Mouse (Mus musculus): ENCODE measurements around the gene Ganc. TPM values are rescaled to one million over a fixed set of nuclear protein-coding genes. Genes with fewer than 3 reads are reported as not detected.

Ganc gene
- polyA plus RNA-seq, 1 experiment from 2014 or later: 9.2 TPM

- Histone ChIP-seq H3K27me3 (ENCODE audit: control insufficient read depth, insufficient read depth, low read length) (no peaks in the 10 kb centered on the region), H3K9ac (replicated peaks; ENCODE audit: low read length) (no peak overlapping the region), H3K27ac (replicated peaks; ENCODE audit: low read depth, low read length) (no peak overlapping the region), H3K4me2 (ENCODE audit: low read length) (no peak overlapping the region), H3K36me3 (ENCODE audit: control insufficient read depth, insufficient read depth, low read length) (peaks cover 13% of the 10 kb centered on the region), H3K4me1 (ENCODE audit: control insufficient read depth, insufficient read depth, low read length) (no peaks in the 10 kb centered on the region), H3K4me3 (replicated peaks; ENCODE audit: low read depth, low read length) (no peak overlapping the region), H3K9me3 (ENCODE audit: control insufficient read depth, low read length) (no peaks in the 10 kb centered on the region)
- no peak for DNase-seq
- no peak for ATAC-seq (ENCODE audit: low FRiP score, low TSS enrichment)
- WGBS: 75% methylated on average over 13 of the region's 13 CpGs
Observed at GRCm38 (mm10) chr2:120501931-120502604, 98.4 kb downstream of the Ganc start.

GRCm38 (mm10) chr2:120502605-120502990 is 98.9 kb downstream of the Ganc start:
- peak; percentile 9 for DNase-seq
- H3K36me3 ChIP-seq (ENCODE audit: control insufficient read depth, insufficient read depth, low read length): peaks cover 13% of the 10 kb centered on the region
- 83% methylated on average over 3 of the region's 3 CpGs for WGBS
- no peak overlapping the region for H3K9ac ChIP-seq (replicated peaks; ENCODE audit: low read length)
- H3K9me3 ChIP-seq (ENCODE audit: control insufficient read depth, low read length): no peaks in the 10 kb centered on the region
- no peak overlapping the region for H3K27ac ChIP-seq (replicated peaks; ENCODE audit: low read depth, low read length)
- H3K4me2 ChIP-seq (ENCODE audit: low read length): no peak overlapping the region
- ATAC-seq (ENCODE audit: low FRiP score, low TSS enrichment): no peak
- no peak overlapping the region for H3K4me3 ChIP-seq (replicated peaks; ENCODE audit: low read depth, low read length)
- H3K27me3 ChIP-seq (ENCODE audit: control insufficient read depth, insufficient read depth, low read length): no peaks in the 10 kb centered on the region
- no peaks in the 10 kb centered on the region for H3K4me1 ChIP-seq (ENCODE audit: control insufficient read depth, insufficient read depth, low read length)

GRCm38 (mm10) chr2:120503094-120503493 is 99.4 kb downstream of the Ganc start:
- ATAC-seq (ENCODE audit: low FRiP score, low TSS enrichment): no peak
- Histone ChIP-seq H3K9me3 (ENCODE audit: control insufficient read depth, low read length) (no peaks in the 10 kb centered on the region), H3K36me3 (ENCODE audit: control insufficient read depth, insufficient read depth, low read length) (peaks cover 13% of the 10 kb centered on the region), H3K4me3 (replicated peaks; ENCODE audit: low read depth, low read length) (no peak overlapping the region), H3K27ac (replicated peaks; ENCODE audit: low read depth, low read length) (no peak overlapping the region), H3K9ac (replicated peaks; ENCODE audit: low read length) (no peak overlapping the region), H3K4me2 (ENCODE audit: low read length) (no peak overlapping the region), H3K4me1 (ENCODE audit: control insufficient read depth, insufficient read depth, low read length) (no peaks in the 10 kb centered on the region), H3K27me3 (ENCODE audit: control insufficient read depth, insufficient read depth, low read length) (no peaks in the 10 kb centered on the region)
- WGBS: 93% methylated on average over 6 of the region's 6 CpGs
- no peak for DNase-seq

- Histone ChIP-seq H3K36me3 (ENCODE audit: control insufficient read depth, insufficient read depth, low read length) (peaks cover 20% of the 10 kb centered on the region), H3K27ac (replicated peaks; ENCODE audit: low read depth, low read length) (no peak overlapping the region), H3K9ac (replicated peaks; ENCODE audit: low read length) (no peak overlapping the region), H3K4me3 (replicated peaks; ENCODE audit: low read depth, low read length) (no peak overlapping the region), H3K27me3 (ENCODE audit: control insufficient read depth, insufficient read depth, low read length) (no peaks in the 10 kb centered on the region), H3K4me1 (ENCODE audit: control insufficient read depth, insufficient read depth, low read length) (no peaks in the 10 kb centered on the region), H3K9me3 (ENCODE audit: control insufficient read depth, low read length) (no peaks in the 10 kb centered on the region), H3K4me2 (ENCODE audit: low read length) (no peak overlapping the region)
- DNase-seq (no peak), ATAC-seq (ENCODE audit: low FRiP score, low TSS enrichment) (no peak)
- 89% methylated on average over 5 of the region's 5 CpGs for WGBS
Observed at GRCm38 (mm10) chr2:120503992-120504391, 100.3 kb downstream of the Ganc start.

Other genes with a start within 250 kb of the Ganc start
- 3.5 and 11.9 TPM in 2 replicates for gene Ehd4, start 249.3 kb upstream of the Ganc start, polyA plus RNA-seq (2014; fragmentation: Nextera tagmentation; extraction: Ambion mirVana)
- gene Pla2g4e, start 158.6 kb upstream of the Ganc start, polyA plus RNA-seq (2014; fragmentation: Nextera tagmentation; extraction: Ambion mirVana): 3.5 and 6.4 TPM in 2 replicates
- gene Pla2g4d, start 114.7 kb upstream of the Ganc start, polyA plus RNA-seq (2014; fragmentation: Nextera tagmentation; extraction: Ambion mirVana): not detected in 2 replicates
- not detected in 2 replicates for gene Pla2g4f, start 89.7 kb upstream of the Ganc start, polyA plus RNA-seq (2014; fragmentation: Nextera tagmentation; extraction: Ambion mirVana)
- 43.1 and 55.5 TPM in 2 replicates for gene Vps39, start 50.8 kb upstream of the Ganc start, polyA plus RNA-seq (2014; fragmentation: Nextera tagmentation; extraction: Ambion mirVana)
- 11.1 and 12.1 TPM in 2 replicates for gene Tmem87a, start 217 bp downstream of the Ganc start, polyA plus RNA-seq (2014; fragmentation: Nextera tagmentation; extraction: Ambion mirVana)
- gene Capn3, start 52.1 kb downstream of the Ganc start, polyA plus RNA-seq (2014; fragmentation: Nextera tagmentation; extraction: Ambion mirVana): 0.39 and 0.80 TPM in 2 replicates
- gene Zfp106, start 159.9 kb downstream of the Ganc start, polyA plus RNA-seq (2014; fragmentation: Nextera tagmentation; extraction: Ambion mirVana): 46.6 and 53.6 TPM in 2 replicates
- gene Snap23, start 163.8 kb downstream of the Ganc start, polyA plus RNA-seq (2014; fragmentation: Nextera tagmentation; extraction: Ambion mirVana): 11.9 and 20.2 TPM in 2 replicates
- gene Haus2, start 205.5 kb downstream of the Ganc start, polyA plus RNA-seq (2014; fragmentation: Nextera tagmentation; extraction: Ambion mirVana): 27.4 and 32.6 TPM in 2 replicates
- 25.1 and 26.5 TPM in 2 replicates for gene Lrrc57, start 205.6 kb downstream of the Ganc start, polyA plus RNA-seq (2014; fragmentation: Nextera tagmentation; extraction: Ambion mirVana)
- 4.7 and 4.8 TPM in 2 replicates for gene Stard9, start 225.2 kb downstream of the Ganc start, polyA plus RNA-seq (2014; fragmentation: Nextera tagmentation; extraction: Ambion mirVana)

Data from midbrain, embryonic 14.5 days (tissue).